Mouse (Mus musculus) liver, embryonic 14.5 days (tissue): ENCODE data around the gene AL732309.1. TPM values are rescaled to one million over a fixed set of nuclear protein-coding genes. Genes with fewer than 3 reads are reported as not detected.

Experiments
- ATAC-seq: fragments of 200-750 bp; cut with Nextera tagmentation; 2 replicates; pipeline ENCODE4 v1.8.0; 2017; ENCODE audit warnings: moderate number of reproducible peaks, mild to moderate bottlenecking, moderate library complexity; ENCODE audit not compliant: insufficient read depth
- DNase-seq, 3 experiments: peaks; one replicate each; pipeline ENCODE4 v3.0.0-alpha.2; 2012 to 2013; ENCODE audit warnings: low read depth in 3 of 3, low spot score in 3 of 3
- H3K27ac ChIP-seq: fragments of 300-500 bp; sonication (generic); 2 replicates; pipeline ENCODE4 v1.5.1; 2014; ENCODE audit warnings: moderate library complexity, mild to moderate bottlenecking, control low read depth, inconsistent platforms
- H3K27me3 ChIP-seq: fragments of 300-500 bp; sonication (generic); 2 replicates; pipeline ENCODE4 v1.6.1; 2014; ENCODE audit warnings: mild to moderate bottlenecking, low read length, moderate library complexity; ENCODE audit not compliant: control insufficient read depth, insufficient read depth
- H3K36me3 ChIP-seq: fragments of 300-500 bp; sonication (generic); replicated peaks from 2 replicates; pipeline ENCODE4 v1.6.1; 2014; ENCODE audit warnings: low read depth; ENCODE audit not compliant: control insufficient read depth, insufficient read depth
- H3K4me1 ChIP-seq, 2 experiments: fragments of 200-500 bp in 1 of 2; fragments of 300-500 bp in 1 of 2; sonication (generic) in 1 of 2; replicated peaks; 2 replicates each; pipeline ENCODE4 v1.6.1; 2012 to 2014; ENCODE audit warnings: antibody characterized with exemption in 1 of 2, inconsistent platforms in 1 of 2, low read length in 1 of 2; ENCODE audit not compliant: control insufficient read depth in 2 of 2, insufficient read depth in 2 of 2
- H3K4me2 ChIP-seq: fragments of 300-500 bp; sonication (generic); 2 replicates; pipeline ENCODE4 v1.6.1; 2014; ENCODE audit warnings: low read depth, mild to moderate bottlenecking, control low read depth, moderate library complexity
- H3K4me3 ChIP-seq, 2 experiments: fragments of 200-500 bp in 1 of 2; fragments of 300-500 bp in 1 of 2; sonication (generic) in 1 of 2; 2 replicates each; pipeline ENCODE4 v1.5.1; 2012 to 2014; ENCODE audit warnings: low read depth in 2 of 2, low read length in 2 of 2, mild to moderate bottlenecking in 2 of 2, control low read depth in 1 of 2, inconsistent platforms in 1 of 2, moderate library complexity in 1 of 2; ENCODE audit not compliant: insufficient read depth in 1 of 2
- H3K9ac ChIP-seq: fragments of 300-500 bp; sonication (generic); replicated peaks from 2 replicates; pipeline ENCODE4 v1.6.1; 2014; ENCODE audit warnings: mild to moderate bottlenecking, control low read depth, moderate library complexity
- H3K9me3 ChIP-seq: fragments of 300-500 bp; sonication (generic); 2 replicates; pipeline ENCODE4 v1.6.1; 2016; ENCODE audit warnings: low read length, mixed read lengths; ENCODE audit not compliant: control insufficient read depth
- CTCF ChIP-seq: IDR thresholded peaks from 2 replicates; pipeline ENCODE4 v1.5.1; 2016; ENCODE audit warnings: antibody characterized with exemption, low read depth, control low read depth
- EP300 ChIP-seq: IDR thresholded peaks from 2 replicates; pipeline ENCODE4 v1.6.1; 2016; ENCODE audit warnings: antibody characterized with exemption, low read depth
- WGBS: fragments of 180-500 bp; shearing (Covaris S2); extraction: QIAGEN DNeasy Blood & Tissue Kit; methylation state at CpG from one replicate; pipeline ENCODE4 v1.1.7; 2014; ENCODE audit not compliant: insufficient replicate concordance; 5-methylcytosine and 5-hydroxymethylcytosine counted together
- polyA plus RNA-seq, 2 experiments: library from polyadenylated mRNA; depleted of rRNA in 1 of 2; stranded (reverse) in 1 of 2; unstranded in 1 of 2; fragments of >200 nt; fragmentation: Nextera tagmentation in 1 of 2; extraction: Ambion mirVana in 1 of 2; gene quantifications; 2 replicates each; pipeline versions ENCODE4 v1.2.1 to v1.2.3; 2012 to 2014

The AL732309.1 gene
- polyA plus RNA-seq, 2 experiments = 1.4 to 5.4 TPM

DNA sequence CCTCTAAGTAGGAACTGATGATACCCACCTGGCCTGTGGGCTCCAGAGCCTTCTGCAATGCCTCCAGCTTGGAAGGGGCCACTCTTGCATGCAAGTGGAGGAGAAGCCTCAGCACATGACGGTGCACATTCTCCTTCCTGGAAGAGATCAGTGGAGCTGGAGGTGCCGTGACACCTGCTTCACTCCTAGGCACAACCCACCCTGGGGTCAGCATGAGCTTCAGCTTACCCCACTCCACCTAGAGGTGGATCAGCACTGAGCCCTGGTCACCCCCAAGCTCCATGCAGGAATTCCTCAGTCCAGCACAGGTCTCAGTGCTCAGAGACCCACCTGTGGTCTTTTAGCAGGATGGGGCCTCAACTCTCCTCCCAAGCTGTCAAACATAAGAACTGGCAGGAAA is 46.0 kb downstream of the AL732309.1 start:
- Histone ChIP-seq H3K36me3 (peaks cover 55% of the 10 kb centered on the region), H3K9me3 (no peaks in the 10 kb centered on the region)
- DNase-seq = no peak

DNA sequence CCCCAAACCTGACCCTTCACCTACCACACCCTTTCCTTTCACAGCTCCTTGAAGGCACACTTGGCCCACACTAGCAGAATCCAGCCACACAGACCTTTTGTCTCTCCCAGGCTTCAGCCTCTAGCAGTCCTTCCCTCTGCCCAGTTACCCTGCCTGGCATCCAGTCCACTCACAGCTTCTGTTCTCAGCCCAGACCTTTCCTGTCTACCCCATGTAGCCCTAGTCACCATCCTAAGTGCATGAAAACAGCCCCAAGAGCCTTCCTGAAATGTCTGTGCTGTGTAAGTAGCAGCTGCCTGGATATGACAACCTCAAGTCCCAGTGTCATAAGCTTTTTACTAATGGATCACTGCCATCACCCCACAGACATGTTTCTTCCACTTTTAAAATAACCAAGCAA is 48.7 kb downstream of the AL732309.1 start:
- no peak for DNase-seq
- peaks cover 8 to 14% of the 10 kb centered on the region in 2 experiments for H3K4me1 ChIP-seq
- H3K4me3 ChIP-seq = no peak overlapping the region
- peaks cover 38% of the 10 kb centered on the region for H3K36me3 ChIP-seq
- no peak overlapping the region for H3K4me2 ChIP-seq
- no peaks in the 10 kb centered on the region for H3K9me3 ChIP-seq
- no peak for TF ChIP-seq EP300
- no peak for TF ChIP-seq CTCF
- no peak overlapping the region for H3K9ac ChIP-seq
- H3K27ac ChIP-seq = no peak overlapping the region
- ATAC-seq = no peak
- no peaks in the 10 kb centered on the region for H3K27me3 ChIP-seq

More for the DNA sequence above, 46.0 kb downstream of the AL732309.1 start:
- no peak overlapping the region for H3K4me3 ChIP-seq
- no peaks in the 10 kb centered on the region for H3K27me3 ChIP-seq
- H3K27ac ChIP-seq = no peak overlapping the region
- peaks cover 7 to 8% of the 10 kb centered on the region in 2 experiments; a peak in 3 of 4 replicates for H3K4me1 ChIP-seq
- ATAC-seq = no peak
- H3K4me2 ChIP-seq = no peak overlapping the region
- 74% methylated on average over 2 of the region's 2 CpGs for WGBS
- no peak overlapping the region for H3K9ac ChIP-seq
- TF ChIP-seq CTCF (no peak), EP300 (no peak)

DNA sequence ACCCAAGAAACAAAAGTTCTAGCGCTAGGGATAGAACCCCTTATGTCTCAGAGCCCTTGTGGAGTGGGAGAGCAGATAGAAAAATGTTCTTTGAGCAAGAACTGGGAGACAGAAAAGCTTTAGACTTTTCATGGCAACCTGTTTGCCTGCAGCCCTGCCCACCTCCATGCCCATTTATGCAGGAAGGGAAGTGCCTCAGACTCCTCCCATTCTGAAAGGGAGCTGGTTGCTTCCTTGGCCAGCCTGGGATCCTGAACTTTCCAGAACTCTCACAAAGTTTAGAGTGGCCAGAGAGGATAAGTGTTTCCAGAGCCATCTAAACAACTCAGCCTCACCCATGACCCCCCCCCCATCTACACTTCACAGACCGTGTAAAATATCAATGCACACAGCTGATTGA is 49.5 kb downstream of the AL732309.1 start:
- Histone ChIP-seq H3K36me3 (peaks cover 30% of the 10 kb centered on the region), H3K4me3 (no peak overlapping the region), H3K4me1 (peaks cover 8 to 14% of the 10 kb centered on the region in 2 experiments), H3K27me3 (no peaks in the 10 kb centered on the region), H3K4me2 (peak overlapping the region; percentile 63), H3K9me3 (no peaks in the 10 kb centered on the region), H3K9ac (no peak overlapping the region), H3K27ac (peak overlapping the region; percentile 77)
- no peak for ATAC-seq
- 21% methylated on average over 2 of the region's 2 CpGs for WGBS
- TF ChIP-seq CTCF = no peak
- no peak for TF ChIP-seq EP300
- no peak for DNase-seq

DNA sequence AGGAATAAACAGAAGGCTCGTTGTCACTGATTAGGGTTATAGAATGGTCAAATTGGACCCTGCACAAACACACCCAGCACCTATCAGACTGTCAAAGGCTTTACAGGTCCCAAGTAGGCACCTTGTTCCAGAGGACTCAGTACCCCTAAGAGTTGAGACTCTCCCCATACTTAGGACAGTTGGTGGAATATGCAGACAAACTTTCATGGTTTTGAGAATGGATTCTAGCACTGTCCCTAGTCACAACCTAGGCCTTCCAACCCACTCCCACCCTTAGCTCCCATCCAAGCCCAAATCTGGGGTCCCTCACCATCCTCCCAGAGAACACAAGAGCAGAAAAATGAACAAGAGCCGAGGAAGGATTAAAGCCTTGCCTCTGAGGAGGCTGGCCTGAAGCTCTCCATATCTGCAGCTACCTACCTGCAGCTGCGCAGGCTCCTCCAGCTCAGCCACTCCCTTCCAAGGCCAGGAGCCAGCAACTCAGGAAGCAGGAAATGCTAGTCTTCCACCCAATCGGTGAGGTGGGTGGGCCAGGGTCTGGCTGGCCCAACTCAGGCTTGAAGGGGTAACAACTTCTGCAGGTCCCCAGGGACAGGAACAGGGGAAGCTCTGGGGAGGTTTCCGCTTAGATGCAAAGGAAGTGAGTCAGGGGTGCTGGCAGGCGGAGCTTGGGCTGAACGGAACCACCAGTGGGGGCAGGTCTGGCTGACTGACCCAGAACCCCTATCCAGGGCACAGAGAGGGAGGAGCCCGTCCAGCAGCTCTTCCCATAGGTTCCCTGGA is 50.3 kb downstream of the AL732309.1 start, which contains the start of gene Tor4a:
Tor4a (minus strand) TSS at position 715 of the 783 bp plus-strand sequence.
- 3% methylated on average over 8 of the region's 8 CpGs for WGBS
- Histone ChIP-seq H3K4me3 (peak within 1 kb of the TSS; percentile 48 to 52), H3K4me2 (peak within 1 kb of the TSS; percentile 63), H3K9me3 (no peaks in the 10 kb centered on the region), H3K9ac (peak within 1 kb of the TSS; percentile 62), H3K27me3 (no peaks in the 10 kb centered on the region), H3K36me3 (peaks cover 22% of the 10 kb centered on the region), H3K27ac (peak within 1 kb of the TSS; percentile 77), H3K4me1 (peaks cover 8 to 14% of the 10 kb centered on the region in 2 experiments)
- DNase-seq (no peak), ATAC-seq (peak; percentile 68)
- TF ChIP-seq CTCF (no peak), EP300 (no peak)
